Mouse (Mus musculus) limb, embryonic 15.5 days (tissue): ENCODE data around the gene Abca9. TPM values are rescaled to one million over a fixed set of nuclear protein-coding genes. Genes with fewer than 3 reads are reported as not detected.
A peak's percentile ranks its signal among the peaks of the same experiment; 100 is the strongest.

Experiments
- ATAC-seq: fragments of 200-750 bp; cut with Nextera tagmentation; 2 replicates; pipeline ENCODE4 v1.8.0; 2017; ENCODE audit warnings: low read depth, moderate TSS enrichment; ENCODE audit not compliant: insufficient number of reproducible peaks, low FRiP score, low TSS enrichment
- H3K27ac ChIP-seq: fragments of 300-500 bp; sonication (generic); 2 replicates; pipeline ENCODE4 v1.5.1; 2015; ENCODE audit warnings: moderate library complexity, mild to moderate bottlenecking, inconsistent platforms
- H3K27me3 ChIP-seq: fragments of 300-500 bp; sonication (generic); 2 replicates; pipeline ENCODE4 v1.6.1; 2015; ENCODE audit warnings: inconsistent platforms
- H3K36me3 ChIP-seq: fragments of 300-500 bp; sonication (generic); 2 replicates; pipeline ENCODE4 v1.6.1; 2015; ENCODE audit warnings: inconsistent platforms
- H3K4me1 ChIP-seq: fragments of 300-500 bp; sonication (generic); 2 replicates; pipeline ENCODE4 v1.6.1; 2015; ENCODE audit warnings: inconsistent platforms
- H3K4me2 ChIP-seq: fragments of 300-500 bp; sonication (generic); 2 replicates; pipeline ENCODE4 v1.6.1; 2015; ENCODE audit warnings: mild to moderate bottlenecking, inconsistent platforms
- H3K4me3 ChIP-seq: fragments of 300-500 bp; sonication (generic); 2 replicates; pipeline ENCODE4 v1.5.1; 2015; ENCODE audit warnings: mild to moderate bottlenecking, inconsistent platforms
- H3K9ac ChIP-seq: fragments of 300-500 bp; sonication (generic); 2 replicates; pipeline ENCODE4 v1.6.1; 2015; ENCODE audit warnings: inconsistent platforms
- H3K9me3 ChIP-seq: fragments of 300-500 bp; sonication (generic); 2 replicates; pipeline ENCODE4 v1.6.1; 2016; ENCODE audit warnings: inconsistent platforms
- WGBS: fragments of 180-500 bp; shearing (Covaris S2); methylation state at CpG from one replicate; pipeline ENCODE4 v1.1.7; 2015; 5-methylcytosine and 5-hydroxymethylcytosine counted together
- polyA plus RNA-seq: library from polyadenylated mRNA; unstranded; fragments of >200 nt; fragmentation: Nextera tagmentation; extraction: Ambion mirVana; gene quantifications from 2 replicates; pipeline ENCODE4 v1.2.1, GENCODE M21; 2015

Abca9 gene
- 10.0 and 12.7 TPM in 2 replicates for polyA plus RNA-seq

- no peaks in the 10 kb centered on the region for H3K36me3 ChIP-seq
- ATAC-seq: no peak
- WGBS: 37% methylated on average over 12 of the region's 12 CpGs
- peaks cover 7% of the 10 kb centered on the region; the same call in 1 of the 2 replicates for H3K4me1 ChIP-seq
- H3K27me3 ChIP-seq: no peaks in the 10 kb centered on the region
- H3K9ac ChIP-seq: no peak within 1 kb of the TSS
- peak within 1 kb of the TSS; percentile 87 for H3K27ac ChIP-seq
- peak within 1 kb of the TSS; percentile 28 for H3K4me2 ChIP-seq
- no peaks in the 10 kb centered on the region for H3K9me3 ChIP-seq
- H3K4me3 ChIP-seq: peak within 1 kb of the TSS; percentile 30
Measured at GRCm38 (mm10) chr11:110167459-110168251, at the start of gene Abca9. TSS of gene Abca9 (minus strand) at chr11:110168196.

DNA sequence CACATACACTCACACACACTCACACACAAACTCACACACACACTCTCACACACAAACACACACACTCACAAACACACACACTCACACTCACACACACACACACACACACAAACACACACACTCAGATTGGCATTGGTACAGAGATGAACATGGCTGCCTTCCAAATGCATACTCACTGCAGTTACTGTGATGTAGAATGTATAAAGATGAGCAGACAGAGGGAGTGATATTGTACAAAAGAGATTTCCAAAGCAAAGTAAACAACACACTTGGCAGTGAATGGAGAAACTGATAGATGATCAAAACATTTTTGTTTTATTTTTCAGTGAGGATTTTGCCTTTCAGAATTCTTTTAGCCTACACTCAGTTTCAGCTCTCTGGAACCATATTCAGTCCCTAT, 49.1 kb upstream of the Abca9 start:
- Histone ChIP-seq H3K36me3 (no peaks in the 10 kb centered on the region), H3K9me3 (no peaks in the 10 kb centered on the region), H3K9ac (no peak overlapping the region), H3K27me3 (no peaks in the 10 kb centered on the region), H3K27ac (no peak overlapping the region), H3K4me1 (no peaks in the 10 kb centered on the region), H3K4me3 (no peak overlapping the region), H3K4me2 (no peak overlapping the region)
- ATAC-seq: no peak

GRCm38 (mm10) chr11:110203930-110204329, 35.9 kb upstream of the Abca9 start:
- H3K27ac ChIP-seq: no peak overlapping the region
- WGBS: 65% methylated on average over 5 of the region's 5 CpGs
- no peak overlapping the region for H3K4me2 ChIP-seq
- no peak for ATAC-seq
- H3K9ac ChIP-seq: no peak overlapping the region
- no peak overlapping the region for H3K4me3 ChIP-seq
- no peaks in the 10 kb centered on the region for H3K36me3 ChIP-seq
- H3K27me3 ChIP-seq: no peaks in the 10 kb centered on the region
- no peaks in the 10 kb centered on the region for H3K4me1 ChIP-seq
- H3K9me3 ChIP-seq: no peaks in the 10 kb centered on the region

DNA sequence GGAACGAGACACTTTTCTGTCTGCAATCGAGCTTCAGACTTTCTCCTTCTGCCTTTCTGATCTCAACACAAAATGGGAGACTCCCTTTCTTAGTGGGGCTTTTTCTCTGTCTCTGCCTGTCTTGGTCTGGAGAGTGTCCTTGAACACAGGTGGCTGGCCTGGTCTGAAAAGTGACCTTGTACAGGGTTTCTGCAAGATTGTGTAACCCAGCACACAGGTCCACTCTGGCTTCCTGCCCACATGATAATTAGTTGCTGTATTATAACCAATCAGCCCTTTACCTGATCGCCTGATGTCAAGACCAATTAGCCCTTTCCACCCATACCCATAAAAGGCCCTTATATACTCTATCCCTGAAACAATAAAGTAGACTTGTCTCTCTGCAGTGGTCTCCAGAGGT, 30.9 kb upstream of the Abca9 start:
- WGBS: 78% methylated on average over 3 of the region's 3 CpGs

GRCm38 (mm10) chr11:110196561-110197306, 28.7 kb upstream of the Abca9 start:
- no peak for ATAC-seq
- H3K9me3 ChIP-seq: no peaks in the 10 kb centered on the region
- H3K4me3 ChIP-seq: no peak overlapping the region
- H3K36me3 ChIP-seq: no peaks in the 10 kb centered on the region
- H3K4me2 ChIP-seq: no peak overlapping the region
- H3K27me3 ChIP-seq: no peaks in the 10 kb centered on the region
- WGBS: 85% methylated on average over 8 of the region's 8 CpGs
- no peak overlapping the region for H3K9ac ChIP-seq
- no peaks in the 10 kb centered on the region for H3K4me1 ChIP-seq
- H3K27ac ChIP-seq: no peak overlapping the region

More for the DNA sequence above, 30.9 kb upstream of the Abca9 start:
- Histone ChIP-seq H3K4me3 (no peak overlapping the region), H3K36me3 (no peaks in the 10 kb centered on the region), H3K27ac (no peak overlapping the region), H3K27me3 (no peaks in the 10 kb centered on the region), H3K4me1 (no peaks in the 10 kb centered on the region), H3K4me2 (no peak overlapping the region), H3K9me3 (no peaks in the 10 kb centered on the region), H3K9ac (no peak overlapping the region)
- no peak for ATAC-seq

DNA sequence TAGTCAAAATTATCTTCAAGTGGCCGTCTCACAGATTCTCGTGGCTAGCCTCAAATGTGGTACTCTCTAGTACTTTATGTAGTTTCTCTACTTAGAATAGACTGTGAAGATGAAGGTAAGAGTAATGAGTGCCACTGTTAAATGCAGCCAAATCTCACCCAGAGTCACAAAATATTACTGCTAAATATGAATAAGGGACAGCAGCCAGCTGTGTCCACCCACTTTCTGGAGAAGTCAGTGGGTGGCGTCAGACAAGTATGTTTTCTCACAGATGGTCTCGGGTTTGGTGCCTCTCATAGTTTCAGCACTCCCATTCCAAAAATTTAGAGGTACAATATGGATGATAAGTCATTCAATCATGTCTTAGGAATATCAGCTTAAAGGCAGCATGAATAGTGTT, 27.3 kb upstream of the Abca9 start:
- Histone ChIP-seq H3K9ac (no peak overlapping the region), H3K27me3 (no peaks in the 10 kb centered on the region), H3K27ac (no peak overlapping the region), H3K9me3 (no peaks in the 10 kb centered on the region), H3K36me3 (no peaks in the 10 kb centered on the region), H3K4me2 (no peak overlapping the region), H3K4me1 (no peaks in the 10 kb centered on the region), H3K4me3 (no peak overlapping the region)
- no peak for ATAC-seq
- 85% methylated on average over 4 of the region's 4 CpGs for WGBS

DNA sequence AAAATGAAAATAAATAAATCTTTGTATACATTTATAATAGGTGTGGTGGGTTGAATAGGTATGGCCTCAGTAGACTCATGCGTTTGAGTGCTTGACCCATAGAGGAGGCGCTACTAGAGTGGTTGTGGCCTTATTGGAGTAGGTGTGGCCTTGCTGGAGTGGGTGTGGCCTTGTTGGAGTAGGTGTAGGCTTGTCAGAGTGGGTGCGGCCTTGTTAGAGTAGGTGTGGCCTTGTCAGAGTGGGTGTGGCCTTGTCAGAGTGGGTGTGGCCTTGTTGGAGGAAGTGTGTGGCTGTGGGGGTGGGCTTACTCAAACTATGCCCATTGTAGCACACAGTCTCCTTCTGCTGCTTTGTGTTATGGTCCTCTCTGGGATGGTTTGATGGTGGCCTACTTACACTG, 3.2 kb upstream of the Abca9 start:
- no peaks in the 10 kb centered on the region for H3K9me3 ChIP-seq
- H3K27me3 ChIP-seq: no peaks in the 10 kb centered on the region
- H3K9ac ChIP-seq: no peak overlapping the region
- no peak overlapping the region for H3K27ac ChIP-seq
- no peak overlapping the region for H3K4me2 ChIP-seq
- 96% methylated on average over 3 of the region's 3 CpGs for WGBS
- no peaks in the 10 kb centered on the region for H3K36me3 ChIP-seq
- ATAC-seq: no peak
- peaks cover 7% of the 10 kb centered on the region; the same call in 1 of the 2 replicates for H3K4me1 ChIP-seq
- no peak overlapping the region for H3K4me3 ChIP-seq

- H3K36me3 ChIP-seq: no peaks in the 10 kb centered on the region
- peaks cover 7% of the 10 kb centered on the region; the same call in 1 of the 2 replicates for H3K4me1 ChIP-seq
- no peak overlapping the region for H3K9ac ChIP-seq
- H3K27ac ChIP-seq: no peak overlapping the region
- H3K27me3 ChIP-seq: no peaks in the 10 kb centered on the region
- H3K9me3 ChIP-seq: no peaks in the 10 kb centered on the region
- H3K4me3 ChIP-seq: no peak overlapping the region
- 41% methylated on average over 3 of the region's 3 CpGs for WGBS
- no peak overlapping the region for H3K4me2 ChIP-seq
- no peak for ATAC-seq
Measured at GRCm38 (mm10) chr11:110165822-110166221, 2.2 kb downstream of the Abca9 start.

DNA sequence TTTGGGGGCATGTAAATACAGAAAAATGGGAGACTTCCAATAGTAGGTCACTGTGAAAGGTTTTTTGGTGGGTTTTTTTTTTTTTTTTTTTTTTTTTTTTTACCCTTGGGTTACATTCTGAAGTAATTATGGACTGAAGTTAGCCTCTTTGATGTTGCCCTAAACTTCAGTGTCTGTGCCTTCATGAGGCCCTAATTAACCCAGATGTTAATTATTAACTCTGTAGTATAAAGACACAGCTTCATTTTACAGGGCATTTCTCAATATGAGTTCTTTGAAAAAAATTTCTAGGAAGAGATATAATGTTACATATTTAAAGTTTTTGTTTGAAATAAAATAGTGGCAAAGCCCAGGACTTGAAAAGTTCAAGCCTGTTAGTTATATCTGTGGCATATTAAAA, 2.6 kb downstream of the Abca9 start:
- Histone ChIP-seq H3K4me2 (no peak overlapping the region), H3K36me3 (no peaks in the 10 kb centered on the region), H3K4me1 (peaks cover 7% of the 10 kb centered on the region; the same call in 1 of the 2 replicates), H3K4me3 (no peak overlapping the region), H3K9me3 (no peaks in the 10 kb centered on the region), H3K27ac (no peak overlapping the region), H3K9ac (no peak overlapping the region), H3K27me3 (no peaks in the 10 kb centered on the region)
- ATAC-seq: no peak

DNA sequence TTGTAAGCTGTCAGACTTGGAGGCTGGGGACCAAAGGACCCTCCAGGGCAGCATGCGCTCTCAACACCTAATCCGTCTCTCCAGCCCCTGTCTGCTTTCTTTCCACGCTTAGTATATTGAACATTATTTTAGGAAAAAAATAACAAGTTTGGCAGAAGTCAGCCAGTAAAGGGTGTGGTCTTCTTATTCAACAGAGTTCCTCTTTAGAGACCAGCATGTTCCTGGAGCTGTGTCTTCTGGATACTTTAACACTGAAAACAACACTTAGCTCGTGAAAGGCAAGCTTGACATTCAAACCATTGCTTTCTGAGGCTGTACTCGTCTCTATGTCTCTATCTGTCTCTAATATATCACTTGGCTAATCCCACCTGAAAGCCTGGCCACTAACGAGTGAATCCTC, 10.9 kb downstream of the Abca9 start:
- Histone ChIP-seq H3K36me3 (no peaks in the 10 kb centered on the region), H3K4me1 (no peaks in the 10 kb centered on the region), H3K27ac (no peak overlapping the region), H3K9me3 (no peaks in the 10 kb centered on the region), H3K9ac (no peak overlapping the region), H3K4me2 (no peak overlapping the region), H3K27me3 (no peaks in the 10 kb centered on the region), H3K4me3 (no peak overlapping the region)
- ATAC-seq: no peak
- 49% methylated on average over 6 of the region's 6 CpGs for WGBS

DNA sequence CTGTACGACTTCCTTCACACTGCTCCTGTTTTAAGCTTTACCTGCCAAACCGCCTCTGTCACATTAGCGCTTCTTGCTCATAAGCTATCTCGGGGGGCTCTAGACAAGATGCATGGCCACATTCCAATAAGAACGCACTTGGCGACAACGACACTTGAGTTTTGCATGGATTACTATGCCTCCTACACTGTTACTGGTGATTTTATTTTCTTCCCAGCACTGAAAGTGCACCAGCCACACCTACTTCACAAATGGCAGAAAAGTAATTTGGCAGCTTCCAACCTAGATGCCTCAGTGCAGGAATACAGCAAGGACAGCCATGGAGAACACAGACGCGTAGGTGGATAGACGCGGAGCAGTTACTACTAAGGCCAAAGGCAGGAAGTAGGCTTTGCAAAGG, 12.0 kb downstream of the Abca9 start:
- Histone ChIP-seq H3K36me3 (0 out of 2 replicates have a peak, but pooled peaks cover 3% of the 10 kb centered on the region), H3K4me2 (no peak overlapping the region), H3K27me3 (no peaks in the 10 kb centered on the region), H3K4me1 (no peaks in the 10 kb centered on the region), H3K27ac (no peak overlapping the region), H3K9me3 (no peaks in the 10 kb centered on the region), H3K9ac (no peak overlapping the region), H3K4me3 (no peak overlapping the region)
- ATAC-seq: no peak
- 91% methylated on average over 11 of the region's 11 CpGs for WGBS

GRCm38 (mm10) chr11:110147640-110148039, 20.4 kb downstream of the Abca9 start:
- Histone ChIP-seq H3K27me3 (no peaks in the 10 kb centered on the region), H3K9ac (no peak overlapping the region), H3K9me3 (no peaks in the 10 kb centered on the region), H3K36me3 (peaks cover 15% of the 10 kb centered on the region; the same call in 1 of the 2 replicates), H3K27ac (no peak overlapping the region), H3K4me1 (no peaks in the 10 kb centered on the region), H3K4me2 (no peak overlapping the region), H3K4me3 (no peak overlapping the region)
- ATAC-seq: no peak
- 89% methylated on average over 5 of the region's 5 CpGs for WGBS
